16 mouse cellular contexts compared by ENCODE assay signal in the genomic region with DNA sequence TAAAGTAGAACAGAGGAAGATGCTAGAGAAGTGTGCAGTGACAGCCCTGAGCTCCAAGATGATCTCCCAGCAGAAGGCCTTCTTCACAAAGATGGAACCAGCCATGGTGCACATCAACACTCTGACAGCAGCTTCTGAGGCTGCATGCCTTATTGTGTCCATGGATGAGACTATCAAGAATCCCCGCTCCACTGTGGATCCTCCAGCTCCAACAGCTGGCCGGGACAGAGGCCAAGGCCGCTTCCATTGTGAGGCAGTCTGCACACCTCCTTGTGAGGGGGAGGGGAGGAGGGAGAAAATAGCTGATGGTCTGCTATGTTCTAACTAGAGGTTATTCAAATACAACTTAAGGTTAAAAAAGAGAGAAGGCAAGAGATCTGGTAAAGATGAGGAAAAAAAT.
DNase-seq lines count a peak whose midpoint lies in the region; ATAC-seq and TF ChIP-seq lines count a peak whose summit lies in the region.
"Had no signal": no experiment of that assay in that cellular context is flagged by ENCODE, and none has a peak within 500 bp of the region (broad histone marks: within the 10 kb centered on the region; RNA-seq: fewer than 3 reads in every experiment).

No protein-coding gene starts in this region.

- no peak for ATAC-seq in lung, postnatal 0 days
- ATAC-seq: intestine, embryonic 15.5 days had no signal

- H3K9me3 ChIP-seq in lung, postnatal 0 days (ENCODE audit: low read length), result no peaks in the 10 kb centered on the region
- H3K9me3 ChIP-seq: forebrain, embryonic 10.5 days; hindbrain, embryonic 15.5 days; intestine, embryonic 15.5 days; limb, embryonic 13.5 days; liver, embryonic 13.5 days; midbrain, embryonic 12.5 days had no signal

- no peak for TF ChIP-seq CTCF in kidney, adult 2 months (conservative IDR thresholded peaks at IDR 0.05; ENCODE audit: insufficient read depth, insufficient read length, low read depth, low read length)
- TF ChIP-seq CTCF in lung, postnatal 0 days (IDR thresholded peaks at IDR 0.05), result no peak

- TF ChIP-seq POLR2A in kidney, adult 2 months (IDR thresholded peaks at IDR 0.05; ENCODE audit: low read depth, low read length), result no peak

- no peak for TF ChIP-seq EP300 in lung, postnatal 0 days (IDR thresholded peaks at IDR 0.05)

- H3K4me2 ChIP-seq in lung, postnatal 0 days (replicated peaks; ENCODE audit: low read depth, low read length), result no peak overlapping the region
- H3K4me2 ChIP-seq: hindbrain, embryonic 15.5 days; intestine, embryonic 15.5 days; limb, embryonic 13.5 days; liver, embryonic 13.5 days; midbrain, embryonic 12.5 days had no signal

- H3K27ac ChIP-seq in kidney, adult 2 months (ENCODE audit: insufficient read depth, low read depth, low read length), result no peak overlapping the region
- H3K27ac ChIP-seq in lung, postnatal 0 days (ENCODE audit: low read length), result no peak overlapping the region
- H3K27ac ChIP-seq: forebrain, embryonic 10.5 days; hindbrain, embryonic 15.5 days; intestine, embryonic 15.5 days; liver, embryonic 13.5 days; midbrain, embryonic 12.5 days had no signal

- H3K27me3 ChIP-seq in kidney, adult 2 months (replicated peaks; ENCODE audit: control insufficient read depth, insufficient read depth, low read length), result no peaks in the 10 kb centered on the region
- no peaks in the 10 kb centered on the region for H3K27me3 ChIP-seq in lung, postnatal 0 days (replicated peaks; ENCODE audit: insufficient read depth, low read length)
- H3K27me3 ChIP-seq: hindbrain, embryonic 15.5 days; intestine, embryonic 15.5 days; limb, embryonic 13.5 days; liver, embryonic 13.5 days; midbrain, embryonic 12.5 days had no signal

- H3K9ac ChIP-seq in lung, postnatal 0 days (replicated peaks; ENCODE audit: low read depth), result no peak overlapping the region
- H3K9ac ChIP-seq: hindbrain, embryonic 15.5 days; intestine, embryonic 15.5 days; limb, embryonic 13.5 days; liver, embryonic 13.5 days; midbrain, embryonic 12.5 days had no signal

- no peak overlapping the region for H3K4me3 ChIP-seq in kidney, adult 2 months (ENCODE audit: insufficient read depth, low read depth, low read length)
- H3K4me3 ChIP-seq in lung, postnatal 0 days (ENCODE audit: low read depth, low read length), result no peak overlapping the region
- H3K4me3 ChIP-seq: forebrain, embryonic 10.5 days; hindbrain, embryonic 15.5 days; intestine, embryonic 15.5 days; limb, embryonic 13.5 days; liver, embryonic 13.5 days; midbrain, embryonic 12.5 days had no signal

- DNase-seq in heart, adult 11 months, result peak; percentile 88
- DNase-seq in heart, adult 9 months (ENCODE audit: low spot score in 2 of 2), result no peak
- DNase-seq in kidney, postnatal 4 days, result peak; percentile 3 to 9
- DNase-seq in kidney, adult 2 months, result no peak
- DNase-seq in lung, postnatal 0 days (ENCODE audit: low spot score), result peak; percentile 5
- peak; percentile 60 for DNase-seq in testis, postnatal 10 days (ENCODE audit: low spot score)
- no peak for DNase-seq in spleen, adult 18-20 months
- DNase-seq: B cell, adult 2 months; cerebellum, adult 18-20 months; liver, embryonic 13.5 days; thymus, postnatal 36 days had no signal

- H3K4me1 ChIP-seq in kidney, adult 2 months (ENCODE audit: control insufficient read depth, insufficient read depth, low read length), result no peaks in the 10 kb centered on the region
- H3K4me1 ChIP-seq in lung, postnatal 0 days (ENCODE audit: insufficient read depth, low read depth, low read length), result peaks cover 4% of the 10 kb centered on the region; the same call in 1 of the 2 replicates
- H3K4me1 ChIP-seq: forebrain, embryonic 10.5 days; hindbrain, embryonic 15.5 days; intestine, embryonic 15.5 days; liver, embryonic 13.5 days; midbrain, embryonic 12.5 days had no signal

- 83% methylated on average over 3 of the region's 3 CpGs for WGBS in kidney, adult 2 months
- 60% methylated on average over 3 of the region's 3 CpGs for WGBS in lung, postnatal 0 days

- H3K36me3 ChIP-seq in kidney, adult 2 months (ENCODE audit: control insufficient read depth, insufficient read depth, low read length), result no peaks in the 10 kb centered on the region
- no peaks in the 10 kb centered on the region for H3K36me3 ChIP-seq in lung, postnatal 0 days (ENCODE audit: insufficient read depth, low read length)
- H3K36me3 ChIP-seq: forebrain, embryonic 10.5 days; hindbrain, embryonic 15.5 days; intestine, embryonic 15.5 days; limb, embryonic 13.5 days; liver, embryonic 13.5 days; midbrain, embryonic 12.5 days had no signal

Comparison
In these comparisons a context has a peak if more than half of its experiments do, and no peak if none do; other contexts are left out.
1. DNase-seq: peak in heart, adult 11 months (single experiment), kidney, postnatal 4 days (2 of 2), lung, postnatal 0 days (single experiment) and testis, postnatal 10 days (single experiment); none in heart, adult 9 months (0 of 2), kidney, adult 2 months (single experiment) and spleen, adult 18-20 months (0 of 2).